Mouse (Mus musculus): ENCODE measurements around the gene Fn1. TPM values are rescaled to one million over a fixed set of nuclear protein-coding genes. Genes with fewer than 3 reads are reported as not detected.

Fn1 gene
- polyA plus RNA-seq, 1 experiment from 2014 or later: 64.7 TPM

- H3K9me3 ChIP-seq (ENCODE audit: control insufficient read depth, low read length): no peaks in the 10 kb centered on the region
- ATAC-seq (ENCODE audit: low FRiP score) (no peak), DNase-seq (ENCODE audit: low spot score, missing footprints) (no peak)
- no peak overlapping the region for H3K4me2 ChIP-seq
- no peak overlapping the region for H3K9ac ChIP-seq (ENCODE audit: low read length)
- H3K27ac ChIP-seq (ENCODE audit: low read depth, low read length): no peak overlapping the region
- no peaks in the 10 kb centered on the region for H3K27me3 ChIP-seq (ENCODE audit: control insufficient read depth, insufficient read depth, low read length)
- H3K4me3 ChIP-seq (ENCODE audit: low read depth, low read length): no peak overlapping the region
- WGBS: 95% methylated on average over 8 of the region's 8 CpGs
- H3K36me3 ChIP-seq (ENCODE audit: control insufficient read depth, insufficient read depth, low read length): peaks cover 17% of the 10 kb centered on the region
- H3K4me1 ChIP-seq (ENCODE audit: control insufficient read depth, insufficient read depth, low read length): no peaks in the 10 kb centered on the region
Measured at GRCm38 (mm10) chr1:71630243-71630642, 22.8 kb downstream of the Fn1 start.

DNA sequence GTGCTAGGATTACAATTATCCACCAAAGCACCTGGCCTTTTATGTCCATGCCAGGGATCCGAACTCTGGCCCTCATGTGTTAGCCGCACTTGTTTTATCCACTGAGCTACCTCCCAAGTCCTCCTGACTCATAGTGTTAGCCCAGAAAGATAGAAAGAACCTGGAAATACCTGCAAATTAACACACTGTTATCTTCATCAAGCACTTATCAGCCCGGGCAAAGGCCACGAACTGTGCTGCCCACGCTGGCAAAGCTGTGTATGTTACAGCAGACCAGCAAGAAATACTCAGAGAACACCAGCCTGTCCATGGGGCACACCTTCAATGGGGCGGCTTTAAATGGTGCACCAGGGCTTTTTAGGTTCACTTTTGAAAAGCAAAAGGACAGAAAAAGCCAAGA, 29.4 kb downstream of the Fn1 start:
- 95% methylated on average over 6 of the region's 6 CpGs for WGBS
- Histone ChIP-seq H3K4me1 (ENCODE audit: control insufficient read depth, insufficient read depth, low read length) (no peaks in the 10 kb centered on the region), H3K4me3 (ENCODE audit: low read depth, low read length) (no peak overlapping the region), H3K36me3 (ENCODE audit: control insufficient read depth, insufficient read depth, low read length) (peaks cover 20% of the 10 kb centered on the region), H3K9ac (ENCODE audit: low read length) (no peak overlapping the region), H3K27ac (ENCODE audit: low read depth, low read length) (no peak overlapping the region), H3K27me3 (ENCODE audit: control insufficient read depth, insufficient read depth, low read length) (peaks cover 10% of the 10 kb centered on the region; the same call in 1 of the 2 replicates), H3K9me3 (ENCODE audit: control insufficient read depth, low read length) (no peaks in the 10 kb centered on the region), H3K4me2 (no peak overlapping the region)
- ATAC-seq (ENCODE audit: low FRiP score): no peak
- DNase-seq (ENCODE audit: low spot score, missing footprints): no peak

DNA sequence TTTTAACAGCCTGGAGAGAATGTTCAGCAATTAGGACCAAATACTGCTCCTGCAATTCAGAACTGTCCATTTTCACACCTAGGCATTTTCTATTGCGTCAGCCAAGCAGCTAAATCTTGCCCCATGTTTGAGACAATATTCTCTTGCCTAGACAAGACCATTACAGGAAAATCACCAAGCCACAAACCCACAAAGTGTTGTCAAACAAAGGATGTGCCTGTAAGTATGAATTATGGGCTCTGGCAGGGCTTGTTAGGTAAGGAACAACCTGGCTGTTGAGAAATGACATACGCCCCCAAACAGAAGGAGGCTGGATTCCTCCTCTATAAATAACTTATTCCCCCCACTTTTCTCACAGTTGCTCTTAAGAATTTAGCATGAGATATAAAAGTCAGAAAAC, 31.5 kb downstream of the Fn1 start:
- Histone ChIP-seq H3K9ac (ENCODE audit: low read length) (no peak overlapping the region), H3K27ac (ENCODE audit: low read depth, low read length) (no peak overlapping the region), H3K4me1 (ENCODE audit: control insufficient read depth, insufficient read depth, low read length) (no peaks in the 10 kb centered on the region), H3K36me3 (ENCODE audit: control insufficient read depth, insufficient read depth, low read length) (peaks cover 13% of the 10 kb centered on the region; the same call in 1 of the 2 replicates), H3K4me2 (no peak overlapping the region), H3K4me3 (ENCODE audit: low read depth, low read length) (no peak overlapping the region), H3K27me3 (ENCODE audit: control insufficient read depth, insufficient read depth, low read length) (peaks cover 21% of the 10 kb centered on the region; the same call in 1 of the 2 replicates), H3K9me3 (ENCODE audit: control insufficient read depth, low read length) (no peaks in the 10 kb centered on the region)
- WGBS: 95% methylated on average over 2 of the region's 2 CpGs
- no peak for DNase-seq (ENCODE audit: low spot score, missing footprints)
- no peak for ATAC-seq (ENCODE audit: low FRiP score)

DNA sequence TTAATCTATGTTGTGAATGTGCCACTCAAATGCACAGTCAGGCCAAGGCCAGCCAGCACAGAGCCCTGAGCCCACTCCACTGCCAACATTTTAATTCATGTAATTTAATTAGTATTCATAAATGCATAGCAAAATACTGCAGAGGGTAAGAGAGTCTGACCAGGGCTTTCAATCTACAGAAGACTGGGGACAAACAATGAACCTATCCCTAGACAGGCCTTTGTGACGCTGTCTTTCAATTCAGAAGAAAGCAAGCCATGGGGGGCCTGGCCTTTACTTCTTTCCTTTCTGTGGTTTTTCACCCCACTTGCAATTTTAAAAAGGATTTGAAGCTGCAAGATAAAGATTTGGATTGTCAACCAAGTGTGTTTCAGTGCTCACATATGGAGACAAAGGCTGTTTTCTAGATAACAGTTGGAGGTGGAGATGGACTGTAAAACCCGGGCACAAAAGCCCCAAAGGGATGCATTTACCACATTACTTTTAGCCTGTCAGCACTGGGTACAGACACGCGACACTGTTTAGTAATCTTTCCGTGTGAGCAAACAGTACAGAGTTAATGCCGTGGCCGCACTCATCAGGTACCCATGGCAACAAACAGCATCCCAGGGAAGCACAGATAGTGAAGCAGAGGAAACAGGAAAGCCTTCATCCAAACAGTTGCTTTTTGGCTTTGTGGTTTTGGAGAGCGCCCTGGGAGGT, 38.3 kb downstream of the Fn1 start:
- Histone ChIP-seq H3K4me2 (no peak overlapping the region), H3K36me3 (ENCODE audit: control insufficient read depth, insufficient read depth, low read length) (peaks cover 17% of the 10 kb centered on the region), H3K27me3 (ENCODE audit: control insufficient read depth, insufficient read depth, low read length) (peaks cover 28% of the 10 kb centered on the region), H3K9ac (ENCODE audit: low read length) (no peak overlapping the region), H3K9me3 (ENCODE audit: control insufficient read depth, low read length) (no peaks in the 10 kb centered on the region), H3K27ac (ENCODE audit: low read depth, low read length) (no peak overlapping the region), H3K4me1 (ENCODE audit: control insufficient read depth, insufficient read depth, low read length) (no peaks in the 10 kb centered on the region; the same call in 1 of the 2 replicates), H3K4me3 (ENCODE audit: low read depth, low read length) (no peak overlapping the region)
- peak; percentile 90 for DNase-seq (ENCODE audit: low spot score, missing footprints)
- peak; percentile 94 for ATAC-seq (ENCODE audit: low FRiP score)
- whole genome bisulfite sequencing: 25% methylated on average over 8 of the region's 8 CpGs

DNA sequence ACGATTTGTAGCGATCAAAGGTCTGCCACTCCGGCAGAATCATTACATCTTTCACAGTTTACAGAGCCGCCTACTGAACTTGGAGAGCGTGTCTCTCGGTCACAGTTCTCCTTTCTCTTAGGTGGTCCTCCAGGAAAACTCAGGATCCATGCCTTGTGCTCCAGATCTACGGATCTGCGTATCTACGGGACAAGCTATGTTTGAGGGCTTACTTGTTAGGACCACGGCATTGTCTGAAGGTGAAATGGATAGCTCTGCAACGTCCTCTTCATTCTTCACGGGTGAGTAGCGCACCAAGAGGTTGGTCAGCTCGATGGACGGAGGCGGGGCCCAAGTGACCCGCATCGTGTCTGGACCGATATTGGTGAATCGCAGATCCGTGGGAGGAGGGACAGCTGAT, 40.7 kb downstream of the Fn1 start:
- Histone ChIP-seq H3K4me2 (no peak overlapping the region), H3K9me3 (ENCODE audit: control insufficient read depth, low read length) (no peaks in the 10 kb centered on the region), H3K4me3 (ENCODE audit: low read depth, low read length) (no peak overlapping the region), H3K4me1 (ENCODE audit: control insufficient read depth, insufficient read depth, low read length) (no peaks in the 10 kb centered on the region; the same call in 1 of the 2 replicates), H3K27me3 (ENCODE audit: control insufficient read depth, insufficient read depth, low read length) (peaks cover 17% of the 10 kb centered on the region), H3K36me3 (ENCODE audit: control insufficient read depth, insufficient read depth, low read length) (peaks cover 16% of the 10 kb centered on the region), H3K27ac (ENCODE audit: low read depth, low read length) (no peak overlapping the region), H3K9ac (ENCODE audit: low read length) (no peak overlapping the region)
- DNase-seq (ENCODE audit: low spot score, missing footprints): no peak
- 95% methylated on average over 21 of the region's 21 CpGs for WGBS
- ATAC-seq (ENCODE audit: low FRiP score): no peak

GRCm38 (mm10) chr1:71609916-71610315, 43.1 kb downstream of the Fn1 start:
- H3K4me2 ChIP-seq: no peak overlapping the region
- H3K9me3 ChIP-seq (ENCODE audit: control insufficient read depth, low read length): no peaks in the 10 kb centered on the region
- H3K9ac ChIP-seq (ENCODE audit: low read length): no peak overlapping the region
- H3K4me3 ChIP-seq (ENCODE audit: low read depth, low read length): no peak overlapping the region
- ATAC-seq (ENCODE audit: low FRiP score): no peak
- peaks cover 10% of the 10 kb centered on the region for H3K27me3 ChIP-seq (ENCODE audit: control insufficient read depth, insufficient read depth, low read length)
- H3K36me3 ChIP-seq (ENCODE audit: control insufficient read depth, insufficient read depth, low read length): peaks cover 29% of the 10 kb centered on the region
- no peak for DNase-seq (ENCODE audit: low spot score, missing footprints)
- H3K4me1 ChIP-seq (ENCODE audit: control insufficient read depth, insufficient read depth, low read length): no peaks in the 10 kb centered on the region; the same call in 1 of the 2 replicates
- no peak overlapping the region for H3K27ac ChIP-seq (ENCODE audit: low read depth, low read length)
- 91% methylated on average over 5 of the region's 5 CpGs for WGBS

DNA sequence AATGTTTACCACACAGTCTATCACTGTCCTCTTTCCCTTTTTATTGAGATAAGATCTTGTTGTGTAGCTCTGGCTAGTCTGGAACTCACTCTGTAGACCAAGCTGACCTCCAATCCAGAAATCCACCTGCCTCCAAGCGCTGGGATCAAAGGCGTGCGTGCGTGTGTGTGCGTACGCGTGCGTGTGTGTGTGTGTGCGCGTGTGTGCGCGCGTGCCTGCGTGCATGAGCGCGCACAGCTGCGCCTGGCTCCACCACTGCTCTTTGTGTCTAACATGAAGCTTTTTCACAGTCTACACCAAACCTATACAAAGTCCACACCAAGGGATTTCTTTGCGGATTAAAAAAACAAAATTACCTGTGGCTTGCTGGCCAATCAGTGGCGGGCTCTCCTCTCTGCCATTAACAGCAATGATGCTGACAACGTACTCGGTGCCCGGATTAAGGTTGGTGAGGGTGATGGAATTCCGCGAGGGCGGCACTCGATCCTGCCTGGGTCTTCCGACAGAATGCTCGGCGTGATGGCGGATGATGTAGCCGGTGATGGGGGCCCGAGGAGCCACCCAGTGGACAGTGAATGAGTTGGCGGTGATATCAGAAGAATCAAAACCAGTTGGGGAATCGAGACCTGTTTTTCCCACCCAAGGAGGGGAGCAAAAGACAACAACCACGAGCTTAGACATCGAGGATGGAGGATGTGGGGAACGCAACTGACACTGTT, 43.8 kb downstream of the Fn1 start:
- no peak for ATAC-seq (ENCODE audit: low FRiP score)
- peaks cover 10% of the 10 kb centered on the region for H3K27me3 ChIP-seq (ENCODE audit: control insufficient read depth, insufficient read depth, low read length)
- no peaks in the 10 kb centered on the region for H3K9me3 ChIP-seq (ENCODE audit: control insufficient read depth, low read length)
- peaks cover 34% of the 10 kb centered on the region for H3K36me3 ChIP-seq (ENCODE audit: control insufficient read depth, insufficient read depth, low read length)
- no peak overlapping the region for H3K9ac ChIP-seq (ENCODE audit: low read length)
- no peak overlapping the region for H3K4me3 ChIP-seq (ENCODE audit: low read depth, low read length)
- H3K4me2 ChIP-seq: no peak overlapping the region
- WGBS: 96% methylated on average over 37 of the region's 37 CpGs
- no peak for DNase-seq (ENCODE audit: low spot score, missing footprints)
- H3K27ac ChIP-seq (ENCODE audit: low read depth, low read length): no peak overlapping the region
- H3K4me1 ChIP-seq (ENCODE audit: control insufficient read depth, insufficient read depth, low read length): no peaks in the 10 kb centered on the region; the same call in 1 of the 2 replicates

DNA sequence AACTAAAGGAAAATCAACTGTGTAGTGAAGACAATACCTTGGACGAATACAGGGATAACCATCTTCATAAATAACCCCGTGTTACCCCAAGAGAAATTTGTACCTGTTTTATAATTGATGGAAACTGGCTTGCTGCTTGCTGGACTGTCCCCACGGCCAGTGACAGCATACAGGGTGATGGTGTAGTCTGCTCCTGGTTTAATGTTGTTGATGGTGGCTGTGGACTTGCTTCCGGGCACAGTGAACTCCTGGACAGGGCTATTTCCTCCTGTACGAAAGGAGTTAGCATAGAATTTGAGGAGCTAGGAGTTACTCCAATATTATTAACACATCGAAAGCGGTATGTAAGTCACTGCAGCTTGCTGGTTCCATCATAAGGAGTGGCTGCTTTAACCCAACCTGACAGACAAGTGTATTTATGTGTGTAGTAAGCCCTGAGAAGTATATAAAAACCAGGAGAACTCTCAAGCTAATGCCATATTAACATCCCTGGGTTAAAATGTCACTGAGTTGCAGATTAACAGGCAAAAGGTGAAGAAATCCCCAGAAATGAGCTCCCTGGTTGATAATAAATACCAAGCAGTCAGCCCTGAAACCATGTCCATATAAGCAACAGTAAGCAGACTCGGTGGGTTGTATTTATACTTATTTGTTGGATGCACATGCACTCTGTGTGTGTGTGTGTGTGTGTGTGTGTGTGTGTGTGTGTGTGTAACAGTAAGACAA, 46.2 kb downstream of the Fn1 start:
- DNase-seq (ENCODE audit: low spot score, missing footprints) (no peak), ATAC-seq (ENCODE audit: low FRiP score) (no peak)
- peaks cover 4% of the 10 kb centered on the region; the same call in 1 of the 2 replicates for H3K27me3 ChIP-seq (ENCODE audit: control insufficient read depth, insufficient read depth, low read length)
- H3K4me3 ChIP-seq (ENCODE audit: low read depth, low read length): no peak overlapping the region
- H3K36me3 ChIP-seq (ENCODE audit: control insufficient read depth, insufficient read depth, low read length): peaks cover 36% of the 10 kb centered on the region
- H3K9me3 ChIP-seq (ENCODE audit: control insufficient read depth, low read length): no peaks in the 10 kb centered on the region
- 93% methylated on average over 8 of the region's 8 CpGs for WGBS
- H3K9ac ChIP-seq (ENCODE audit: low read length): no peak overlapping the region
- no peak overlapping the region for H3K27ac ChIP-seq (ENCODE audit: low read depth, low read length)
- H3K4me2 ChIP-seq: no peak overlapping the region
- no peaks in the 10 kb centered on the region for H3K4me1 ChIP-seq (ENCODE audit: control insufficient read depth, insufficient read depth, low read length)

DNA sequence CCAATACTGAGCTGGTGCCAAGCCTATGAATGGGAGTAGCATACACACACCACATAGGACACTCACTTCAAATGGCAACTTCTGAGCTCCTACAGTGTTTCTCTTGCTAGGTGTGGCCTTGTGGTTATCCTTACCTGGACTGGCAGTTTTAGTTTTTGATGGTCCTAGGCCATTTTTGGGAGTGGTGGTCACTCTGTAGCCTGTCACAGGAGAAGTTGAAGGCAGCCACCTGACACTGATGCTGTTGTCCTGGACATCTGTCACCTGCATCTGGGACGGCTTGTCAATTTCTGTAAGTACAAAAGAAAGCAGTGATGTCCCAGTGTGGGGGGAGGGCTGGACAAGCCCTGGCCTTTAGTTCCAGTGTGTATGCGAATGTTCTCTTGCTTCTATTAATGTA, 47.2 kb downstream of the Fn1 start:
- Histone ChIP-seq H3K27me3 (ENCODE audit: control insufficient read depth, insufficient read depth, low read length) (no peaks in the 10 kb centered on the region), H3K4me3 (ENCODE audit: low read depth, low read length) (no peak overlapping the region), H3K9ac (ENCODE audit: low read length) (no peak overlapping the region), H3K9me3 (ENCODE audit: control insufficient read depth, low read length) (no peaks in the 10 kb centered on the region), H3K36me3 (ENCODE audit: control insufficient read depth, insufficient read depth, low read length) (peaks cover 28% of the 10 kb centered on the region), H3K27ac (ENCODE audit: low read depth, low read length) (no peak overlapping the region), H3K4me2 (no peak overlapping the region), H3K4me1 (ENCODE audit: control insufficient read depth, insufficient read depth, low read length) (no peaks in the 10 kb centered on the region)
- no peak for ATAC-seq (ENCODE audit: low FRiP score)
- WGBS: 99% methylated on average over 2 of the region's 2 CpGs
- DNase-seq (ENCODE audit: low spot score, missing footprints): no peak
